Mouse (Mus musculus): ENCODE results near the gene Tas1r3.

The Tas1r3 gene

DNA sequence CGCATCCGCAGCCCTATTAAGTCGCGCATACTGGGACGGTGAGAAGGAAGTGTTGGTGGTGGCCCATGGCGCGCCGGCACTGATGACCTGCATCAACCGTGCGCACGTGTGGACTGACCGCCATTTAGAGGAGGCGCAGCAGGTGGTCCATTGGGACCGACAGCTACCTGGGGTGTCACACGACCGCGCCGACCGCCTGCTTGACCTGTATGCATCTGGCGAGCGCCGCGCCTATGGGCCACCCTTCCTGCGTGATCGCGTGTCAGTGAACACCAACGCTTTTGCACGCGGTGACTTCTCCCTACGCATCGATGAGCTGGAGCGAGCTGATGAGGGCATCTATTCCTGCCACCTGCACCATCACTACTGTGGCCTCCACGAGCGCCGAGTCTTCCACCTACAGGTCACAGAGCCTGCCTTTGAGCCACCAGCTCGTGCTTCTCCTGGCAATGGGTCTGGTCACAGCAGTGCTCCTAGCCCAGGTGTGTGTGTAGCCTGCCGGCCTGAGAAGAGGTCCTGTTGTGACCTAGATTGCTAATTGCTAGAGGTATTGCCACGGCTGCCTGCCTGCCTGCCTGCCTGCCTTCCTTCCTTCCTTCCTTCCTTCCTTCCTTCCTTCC, 21.4 kb downstream of the Tas1r3 start:
- DNase-seq (ENCODE audit: low read depth), result no peak

DNA sequence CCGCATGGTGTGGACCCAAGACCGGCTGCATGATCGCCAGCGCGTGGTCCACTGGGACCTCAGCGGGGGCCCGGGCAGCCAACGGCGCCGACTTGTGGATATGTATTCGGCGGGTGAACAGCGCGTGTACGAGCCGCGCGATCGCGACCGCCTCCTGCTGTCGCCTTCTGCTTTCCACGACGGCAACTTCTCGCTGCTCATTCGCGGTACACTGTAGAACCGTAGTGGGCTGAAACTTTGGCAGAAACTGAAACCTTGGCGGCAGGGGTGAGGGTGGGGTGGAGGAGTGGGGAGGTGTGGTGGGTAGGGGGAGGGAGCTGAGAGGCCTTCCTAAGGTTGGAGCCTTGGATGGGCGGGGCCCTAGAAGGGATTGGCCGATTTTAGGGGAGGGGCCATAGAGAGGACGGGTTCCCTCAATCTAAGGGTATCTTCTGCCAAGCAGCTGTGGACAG, 22.1 kb downstream of the Tas1r3 start:
- peak; percentile 77 for DNase-seq (ENCODE audit: low read depth)

- DNase-seq (ENCODE audit: low read depth), result no peak
Measured at GRCm38 (mm10) chr4:155840076-155841002, 22.8 kb downstream of the Tas1r3 start.

- no peak for DNase-seq (ENCODE audit: low read depth)
Measured at GRCm38 (mm10) chr4:155839483-155839910, 23.7 kb downstream of the Tas1r3 start, which contains the start of gene Mxra8. Gene Mxra8, plus strand, starts transcription at chr4:155839680.

- no peak for DNase-seq (ENCODE audit: low read depth)
Measured at GRCm38 (mm10) chr4:155838187-155839153, 24.7 kb downstream of the Tas1r3 start.

GRCm38 (mm10) chr4:155837404-155838010, 25.7 kb downstream of the Tas1r3 start:
- peak; percentile 76 for DNase-seq (ENCODE audit: low read depth)

DNA sequence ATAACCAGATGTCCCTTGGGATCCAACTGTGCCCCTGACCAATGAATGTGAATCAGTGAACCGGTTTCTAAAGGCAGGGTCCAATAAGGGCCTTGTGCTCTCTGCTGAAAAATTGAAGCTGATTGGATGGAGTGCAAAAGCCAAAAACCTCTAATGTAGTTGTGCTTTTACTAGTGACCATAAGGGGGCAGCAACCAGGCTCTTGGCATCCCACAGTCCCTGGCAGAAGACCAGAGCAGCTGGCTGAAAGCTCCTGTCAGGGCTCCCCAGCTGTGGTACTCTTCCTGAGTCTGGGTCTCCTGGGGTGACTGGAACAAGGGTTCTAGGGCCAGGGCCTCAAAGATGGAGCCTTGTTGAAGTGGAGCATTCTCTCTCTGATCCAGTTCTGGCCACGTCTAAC, 29.3 kb downstream of the Tas1r3 start:
- DNase-seq (ENCODE audit: low read depth), result peak; percentile 87

DNA sequence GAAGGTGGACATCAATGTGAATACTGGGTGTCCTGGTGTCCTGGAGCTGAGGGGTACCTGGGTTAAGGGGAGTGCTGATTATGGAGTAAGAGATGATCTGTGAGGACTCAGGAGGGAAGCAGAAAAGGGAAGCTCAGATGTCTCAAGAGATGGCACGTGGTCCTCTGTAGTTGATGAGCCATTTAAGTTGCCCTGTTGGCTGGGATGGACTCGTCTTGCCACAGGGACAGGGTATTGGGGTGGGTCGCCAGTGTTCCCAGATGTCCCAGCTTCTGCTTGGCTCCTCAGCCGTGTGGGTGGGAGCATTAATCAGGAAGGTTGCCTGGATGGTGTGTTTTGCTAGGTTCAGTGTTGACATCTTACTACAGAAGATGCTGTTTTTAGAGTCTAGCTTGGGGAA, 29.9 kb downstream of the Tas1r3 start:
- no peak for DNase-seq (ENCODE audit: low read depth)

- no peak for DNase-seq (ENCODE audit: low read depth)
Measured at GRCm38 (mm10) chr4:155832321-155832720, 30.8 kb downstream of the Tas1r3 start.

DNA sequence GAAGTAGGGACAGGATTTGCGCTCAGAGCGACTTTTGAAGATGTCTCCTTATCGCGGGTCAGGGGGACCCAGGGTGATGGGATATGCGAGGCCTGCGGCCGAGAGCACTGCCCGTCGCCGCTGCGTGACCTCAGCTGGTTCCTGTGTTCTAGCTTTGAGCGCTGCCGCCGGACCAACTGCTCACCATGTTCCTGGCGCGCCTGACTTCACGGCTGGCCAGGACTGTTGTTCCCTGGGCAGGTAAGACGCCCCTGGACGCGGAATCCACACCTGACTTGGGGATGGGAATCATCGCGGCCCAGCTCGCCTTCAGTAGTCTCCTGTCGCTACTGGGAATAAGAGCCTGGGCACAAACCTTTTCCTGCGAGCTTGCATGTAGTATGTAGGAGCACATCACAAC, 31.3 kb downstream of the Tas1r3 start:
- no peak for DNase-seq (ENCODE audit: low read depth)

GRCm38 (mm10) chr4:155831205-155831766, 31.9 kb downstream of the Tas1r3 start, which contains the start of gene Aurkaip1:
Gene Aurkaip1, plus strand, starts transcription at chr4:155831272.
- peak; percentile 97 for DNase-seq (ENCODE audit: low read depth)

GRCm38 (mm10) chr4:155830596-155830995, 32.6 kb downstream of the Tas1r3 start:
- peak; percentile 54 for DNase-seq (ENCODE audit: low read depth)

GRCm38 (mm10) chr4:155829866-155830265, 33.3 kb downstream of the Tas1r3 start:
- no peak for DNase-seq (ENCODE audit: low read depth)

- DNase-seq (ENCODE audit: low read depth), result no peak
Measured at GRCm38 (mm10) chr4:155823443-155823842, 39.7 kb downstream of the Tas1r3 start.

DNA sequence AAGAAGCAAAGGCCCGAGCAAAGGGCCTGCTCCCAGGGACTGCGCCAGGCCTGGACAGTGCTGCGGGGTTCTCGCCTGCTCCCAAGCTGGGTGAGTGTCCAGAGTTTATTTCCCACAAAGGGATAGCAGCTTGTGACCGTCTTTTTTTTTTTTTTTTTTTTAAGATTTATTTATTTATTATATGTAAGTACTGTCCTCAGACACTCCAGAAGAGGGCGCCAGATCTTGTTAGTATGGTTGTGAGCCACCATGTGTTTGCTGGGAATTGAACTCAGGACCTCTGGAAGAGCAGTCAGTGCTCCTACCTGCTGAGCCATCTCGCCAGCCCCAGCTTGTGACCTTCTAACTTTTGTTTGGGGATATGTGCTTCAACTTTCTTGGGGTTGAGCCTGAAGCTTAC, 42.1 kb downstream of the Tas1r3 start:
- peak; percentile 69 for DNase-seq (ENCODE audit: low read depth)

DNA sequence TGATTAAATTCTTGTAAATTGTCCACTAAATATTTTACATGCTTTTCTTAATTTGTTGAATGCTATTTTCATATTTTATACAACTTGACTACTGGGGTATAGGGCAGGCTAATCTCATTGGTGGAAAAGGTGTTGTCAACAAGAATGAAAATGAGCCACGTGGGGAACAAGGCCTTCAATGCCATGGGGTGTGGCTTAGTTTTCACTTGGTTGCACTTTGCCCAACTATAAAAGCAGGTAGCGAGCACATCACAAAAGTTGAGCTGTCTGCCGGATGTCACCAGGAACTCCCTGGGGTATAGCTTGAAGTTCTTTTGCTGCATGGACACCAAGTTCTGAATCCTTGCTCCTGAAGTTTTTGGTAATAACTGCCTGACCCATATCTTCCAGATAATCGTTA, 45.6 kb downstream of the Tas1r3 start:
- no peak for DNase-seq (ENCODE audit: low read depth)

- DNase-seq (ENCODE audit: low read depth), result peak; percentile 70
Measured at GRCm38 (mm10) chr4:155812665-155813181, 50.4 kb downstream of the Tas1r3 start.

DNA sequence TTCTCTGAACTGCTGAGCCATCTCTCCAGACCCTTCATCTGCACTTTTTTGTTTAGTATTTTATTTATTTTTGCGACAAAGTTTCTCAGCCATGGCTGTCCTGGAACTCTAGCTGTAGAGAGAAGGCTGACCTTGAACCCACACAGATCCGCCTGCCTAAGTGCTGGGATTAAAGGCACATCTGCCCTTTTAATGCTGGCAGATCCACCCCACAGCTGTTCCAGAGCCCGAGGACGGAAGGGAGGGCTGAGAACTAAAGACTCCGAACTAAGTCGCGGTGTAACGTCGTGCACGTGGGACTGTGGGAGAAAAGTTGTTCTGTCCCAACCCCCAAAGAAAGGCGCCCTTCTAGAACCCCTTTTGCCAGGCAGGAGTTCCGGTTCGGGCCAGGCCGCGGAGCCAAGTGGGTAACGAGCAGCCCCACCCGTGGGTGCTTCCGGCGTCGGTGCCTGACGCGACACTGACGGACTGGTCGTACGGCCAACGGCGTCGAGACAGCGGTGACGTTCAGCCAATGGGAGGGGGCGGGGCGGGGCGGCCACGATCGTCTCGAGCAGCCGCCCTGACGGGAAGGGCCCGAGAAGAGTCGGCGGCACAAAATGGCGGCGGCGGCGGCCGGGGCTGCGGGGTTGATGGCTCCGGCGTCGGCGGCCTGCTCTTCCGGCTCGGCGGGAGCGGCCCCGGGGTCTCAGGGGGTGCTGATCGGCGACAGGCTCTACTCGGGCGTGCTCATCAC, 51.1 kb downstream of the Tas1r3 start, which contains the start of gene Ccnl2:
Gene Ccnl2, plus strand, starts transcription at position 561 of the 736 bp plus-strand sequence.
- DNase-seq (ENCODE audit: low read depth), result peak; percentile 97

Measured in 416B (cell line).